Mouse (Mus musculus): ENCODE measurements at regions not wholly inside any gene's neighbourhood (a gene's known extent, or its start where the extent isn't known, plus 50 kb on each side); places are given as distances from the start of the nearest gene placed in this dataset.
"Not testable (repeated sequence)": the region's sequence is repeated elsewhere in the genome, so short reads cannot be mapped to it uniquely, and the experiment has no call there.

DNA sequence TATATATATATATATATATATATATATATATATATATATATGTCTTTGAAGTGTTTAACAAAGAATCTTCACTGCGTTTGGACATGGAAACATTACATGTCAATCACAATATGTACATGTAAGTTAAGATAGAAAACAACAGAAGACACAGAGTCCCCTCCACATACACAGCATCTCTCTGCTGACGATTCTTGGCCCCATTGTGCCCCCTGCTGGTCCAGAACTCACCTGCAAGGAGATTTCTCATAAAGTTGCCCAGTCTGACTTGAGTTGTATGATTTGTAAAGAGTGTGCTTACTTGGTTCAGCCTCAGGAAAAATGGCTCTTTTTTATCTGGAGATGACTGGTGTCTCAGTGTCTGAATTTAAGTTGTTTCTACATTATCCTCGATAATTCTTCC is 288.5 kb upstream of the Zfp386 start:
- peak in 2 of 3 experiments; percentile 10 to 22; a peak in 4 of 6 replicates for TF ChIP-seq CTCF (IDR thresholded peaks at IDR 0.05 in 2 of 3, conservative IDR thresholded peaks at IDR 0.05 in 1 of 3; ENCODE audit: control insufficient read depth in 1 of 3, insufficient read depth in 1 of 3, low read depth in 2 of 3, low read length in 3 of 3, poor library complexity in 1 of 3, severe bottlenecking in 1 of 3)
- peak; percentile 6; the same call in 1 of the 2 replicates for TF ChIP-seq SMC3 (IDR thresholded peaks at IDR 0.05; ENCODE audit: low read depth, low read length)
- H3K4me3 ChIP-seq (ENCODE audit: control insufficient read depth in 1 of 2, insufficient read depth in 1 of 2, low read depth in 2 of 2, low read length in 2 of 2); H3K9ac ChIP-seq (ENCODE audit: control insufficient read depth, low read depth, low read length, poor library complexity, severe bottlenecking); H3K9me3 ChIP-seq (replicated peaks; ENCODE audit: insufficient read depth, low read length); H3K4me1 ChIP-seq (ENCODE audit: control insufficient read depth in 1 of 2, insufficient read depth in 2 of 2, low read length in 2 of 2); H3K36me3 ChIP-seq (ENCODE audit: control insufficient read depth in 1 of 2, insufficient read depth in 2 of 2, low read length in 2 of 2); H3K27me3 ChIP-seq (ENCODE audit: control insufficient read depth in 1 of 2, insufficient read depth in 2 of 2, low read length in 2 of 2); H3K79me2 ChIP-seq (ENCODE audit: control insufficient read depth, insufficient read depth, low read length, poor library complexity); H3K27ac ChIP-seq (ENCODE audit: control insufficient read depth, low read depth, low read length): not testable (repeated sequence)
- DNase-seq (ENCODE audit: low read depth, low spot score): peak; percentile 25

- H3K9me3 ChIP-seq (replicated peaks; ENCODE audit: insufficient read depth, low read length); DNase-seq (ENCODE audit: low read depth, low spot score); H3K4me1 ChIP-seq (ENCODE audit: control insufficient read depth in 1 of 2, insufficient read depth in 2 of 2, low read length in 2 of 2); H3K4me3 ChIP-seq (ENCODE audit: control insufficient read depth in 1 of 2, insufficient read depth in 1 of 2, low read depth in 2 of 2, low read length in 2 of 2); H3K27me3 ChIP-seq (ENCODE audit: control insufficient read depth in 1 of 2, insufficient read depth in 2 of 2, low read length in 2 of 2); H3K9ac ChIP-seq (ENCODE audit: control insufficient read depth, low read depth, low read length, poor library complexity, severe bottlenecking); H3K79me2 ChIP-seq (ENCODE audit: control insufficient read depth, insufficient read depth, low read length, poor library complexity); H3K36me3 ChIP-seq (ENCODE audit: control insufficient read depth in 1 of 2, insufficient read depth in 2 of 2, low read length in 2 of 2); H3K27ac ChIP-seq (ENCODE audit: control insufficient read depth, low read depth, low read length): not testable (repeated sequence)
Observed at GRCm38 (mm10) chr12:115761766-115762165, 285.8 kb upstream of the Zfp386 start.

DNA sequence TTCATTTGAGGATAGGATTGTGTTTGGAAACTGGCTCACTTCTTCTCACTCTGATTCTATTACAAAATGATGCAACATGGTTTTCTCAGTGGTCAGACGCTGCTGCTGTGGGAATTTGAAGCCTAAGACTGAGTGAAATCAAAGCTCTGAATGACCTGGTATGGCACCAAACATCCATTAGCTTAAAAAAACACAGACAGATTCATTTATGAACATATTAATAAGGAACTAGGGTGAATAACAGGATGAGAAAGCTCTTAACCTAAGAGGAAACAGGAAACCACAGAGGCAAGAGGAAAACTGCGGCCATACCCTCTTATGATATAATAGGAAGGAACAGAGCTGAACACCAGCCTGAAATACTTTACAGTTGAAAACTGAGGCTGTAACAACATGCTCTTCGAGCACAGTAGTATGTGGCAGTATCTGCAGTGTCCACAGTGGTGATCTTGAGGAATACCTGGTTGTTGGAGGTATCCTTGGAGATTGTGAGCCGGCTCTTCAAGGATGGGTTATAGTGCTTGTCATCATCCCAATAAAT is 282.5 kb upstream of the Zfp386 start:
- not testable (repeated sequence) for H3K27ac ChIP-seq (ENCODE audit: control insufficient read depth, low read depth, low read length); H3K9me3 ChIP-seq (replicated peaks; ENCODE audit: insufficient read depth, low read length); H3K36me3 ChIP-seq (ENCODE audit: control insufficient read depth in 1 of 2, insufficient read depth in 2 of 2, low read length in 2 of 2); H3K4me1 ChIP-seq (ENCODE audit: control insufficient read depth in 1 of 2, insufficient read depth in 2 of 2, low read length in 2 of 2); H3K4me3 ChIP-seq (ENCODE audit: control insufficient read depth in 1 of 2, insufficient read depth in 1 of 2, low read depth in 2 of 2, low read length in 2 of 2); H3K79me2 ChIP-seq (ENCODE audit: control insufficient read depth, insufficient read depth, low read length, poor library complexity); DNase-seq (ENCODE audit: low read depth, low spot score); H3K27me3 ChIP-seq (ENCODE audit: control insufficient read depth in 1 of 2, insufficient read depth in 2 of 2, low read length in 2 of 2); H3K9ac ChIP-seq (ENCODE audit: control insufficient read depth, low read depth, low read length, poor library complexity, severe bottlenecking)

- not testable (repeated sequence) for DNase-seq (ENCODE audit: low read depth, low spot score); H3K36me3 ChIP-seq (ENCODE audit: control insufficient read depth in 1 of 2, insufficient read depth in 2 of 2, low read length in 2 of 2); H3K27me3 ChIP-seq (ENCODE audit: control insufficient read depth in 1 of 2, insufficient read depth in 2 of 2, low read length in 2 of 2)
Observed at GRCm38 (mm10) chr12:115771176-115771575, 276.3 kb upstream of the Zfp386 start.

GRCm38 (mm10) chr12:115790369-115790768 is 257.2 kb upstream of the Zfp386 start:
- not testable (repeated sequence) for DNase-seq (ENCODE audit: low read depth, low spot score); H3K27ac ChIP-seq (ENCODE audit: control insufficient read depth, low read depth, low read length); H3K4me1 ChIP-seq (ENCODE audit: control insufficient read depth in 1 of 2, insufficient read depth in 2 of 2, low read length in 2 of 2)

More at GRCm38 (mm10) chr12:115771176-115771575, 276.3 kb upstream of the Zfp386 start:
- H3K27ac ChIP-seq (ENCODE audit: control insufficient read depth, low read depth, low read length); H3K9ac ChIP-seq (ENCODE audit: control insufficient read depth, low read depth, low read length, poor library complexity, severe bottlenecking); H3K9me3 ChIP-seq (replicated peaks; ENCODE audit: insufficient read depth, low read length); H3K4me1 ChIP-seq (ENCODE audit: control insufficient read depth in 1 of 2, insufficient read depth in 2 of 2, low read length in 2 of 2); H3K79me2 ChIP-seq (ENCODE audit: control insufficient read depth, insufficient read depth, low read length, poor library complexity); H3K4me3 ChIP-seq (ENCODE audit: control insufficient read depth in 1 of 2, insufficient read depth in 1 of 2, low read depth in 2 of 2, low read length in 2 of 2): not testable (repeated sequence)

DNA sequence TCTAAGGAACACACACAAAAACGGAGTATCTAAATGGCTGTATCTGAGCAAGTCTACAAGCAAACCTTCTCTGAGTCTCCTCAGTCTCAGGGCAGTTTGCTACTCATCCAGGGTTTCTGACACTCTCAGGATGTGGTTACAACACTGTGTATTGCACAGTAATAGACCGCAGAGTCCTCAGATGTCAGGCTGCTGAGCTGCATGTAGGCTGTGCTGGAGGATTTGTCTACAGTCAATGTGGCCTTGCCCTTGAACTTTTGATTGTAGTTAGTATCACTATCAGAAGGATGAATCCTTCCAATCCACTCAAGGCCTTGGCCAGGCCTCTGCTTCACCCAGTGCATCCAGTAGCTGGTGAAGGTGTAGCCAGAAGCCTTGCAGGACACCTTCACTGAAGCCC is 245.0 kb upstream of the Zfp386 start:
- not testable (repeated sequence) for H3K4me3 ChIP-seq (ENCODE audit: control insufficient read depth in 1 of 2, insufficient read depth in 1 of 2, low read depth in 2 of 2, low read length in 2 of 2); H3K79me2 ChIP-seq (ENCODE audit: control insufficient read depth, insufficient read depth, low read length, poor library complexity); H3K9me3 ChIP-seq (replicated peaks; ENCODE audit: insufficient read depth, low read length); DNase-seq (ENCODE audit: low read depth, low spot score); H3K4me1 ChIP-seq (ENCODE audit: control insufficient read depth in 1 of 2, insufficient read depth in 2 of 2, low read length in 2 of 2); H3K27ac ChIP-seq (ENCODE audit: control insufficient read depth, low read depth, low read length); H3K36me3 ChIP-seq (ENCODE audit: control insufficient read depth in 1 of 2, insufficient read depth in 2 of 2, low read length in 2 of 2); H3K9ac ChIP-seq (ENCODE audit: control insufficient read depth, low read depth, low read length, poor library complexity, severe bottlenecking); H3K27me3 ChIP-seq (ENCODE audit: control insufficient read depth in 1 of 2, insufficient read depth in 2 of 2, low read length in 2 of 2)

More at GRCm38 (mm10) chr12:115790369-115790768, 257.2 kb upstream of the Zfp386 start:
- not testable (repeated sequence) for H3K4me3 ChIP-seq (ENCODE audit: control insufficient read depth in 1 of 2, insufficient read depth in 1 of 2, low read depth in 2 of 2, low read length in 2 of 2); H3K27me3 ChIP-seq (ENCODE audit: control insufficient read depth in 1 of 2, insufficient read depth in 2 of 2, low read length in 2 of 2); H3K9me3 ChIP-seq (replicated peaks; ENCODE audit: insufficient read depth, low read length); H3K79me2 ChIP-seq (ENCODE audit: control insufficient read depth, insufficient read depth, low read length, poor library complexity); H3K36me3 ChIP-seq (ENCODE audit: control insufficient read depth in 1 of 2, insufficient read depth in 2 of 2, low read length in 2 of 2); H3K9ac ChIP-seq (ENCODE audit: control insufficient read depth, low read depth, low read length, poor library complexity, severe bottlenecking)

DNA sequence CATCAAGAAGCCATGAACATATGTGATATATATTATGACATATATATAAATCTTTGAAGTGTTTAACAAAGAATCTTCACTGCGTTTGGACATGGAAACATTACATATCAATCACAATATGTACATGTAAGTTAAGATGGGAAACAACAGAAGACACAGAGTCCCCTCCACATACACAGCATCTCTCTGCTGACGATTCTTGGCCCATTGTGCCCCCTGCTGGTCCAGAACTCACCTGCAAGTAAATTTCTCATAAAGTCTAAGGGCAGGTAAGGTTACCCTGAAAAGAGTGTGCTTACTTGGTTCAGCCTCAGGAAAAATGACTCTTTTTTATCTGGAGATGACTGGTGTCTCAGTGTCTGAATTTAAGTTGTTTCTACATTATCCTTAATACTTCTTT is 243.8 kb upstream of the Zfp386 start:
- not testable (repeated sequence) for H3K9me3 ChIP-seq (replicated peaks; ENCODE audit: insufficient read depth, low read length); H3K27ac ChIP-seq (ENCODE audit: control insufficient read depth, low read depth, low read length); H3K4me1 ChIP-seq (ENCODE audit: control insufficient read depth in 1 of 2, insufficient read depth in 2 of 2, low read length in 2 of 2); DNase-seq (ENCODE audit: low read depth, low spot score); H3K79me2 ChIP-seq (ENCODE audit: control insufficient read depth, insufficient read depth, low read length, poor library complexity); H3K9ac ChIP-seq (ENCODE audit: control insufficient read depth, low read depth, low read length, poor library complexity, severe bottlenecking); H3K27me3 ChIP-seq (ENCODE audit: control insufficient read depth in 1 of 2, insufficient read depth in 2 of 2, low read length in 2 of 2); H3K36me3 ChIP-seq (ENCODE audit: control insufficient read depth in 1 of 2, insufficient read depth in 2 of 2, low read length in 2 of 2); H3K4me3 ChIP-seq (ENCODE audit: control insufficient read depth in 1 of 2, insufficient read depth in 1 of 2, low read depth in 2 of 2, low read length in 2 of 2)

All from MEL (cell line).